Mouse (Mus musculus) embryonic facial prominence, embryonic 12.5 days (tissue): ENCODE data around the gene Mettl24. TPM values are rescaled to one million over a fixed set of nuclear protein-coding genes. Genes with fewer than 3 reads are reported as not detected.
"Not testable (repeated sequence)": the region's sequence is repeated elsewhere in the genome, so short reads cannot be mapped to it uniquely, and the experiment has no call there.

Experiments used
- ATAC-seq: fragments of 200-750 bp; cut with Nextera tagmentation; 2 replicates; pipeline ENCODE4 v1.8.0; 2017; ENCODE audit not compliant: insufficient number of reproducible peaks, insufficient read depth, low FRiP score, low TSS enrichment
- H3K27ac ChIP-seq: fragments of 300-500 bp; sonication (generic); 2 replicates; pipeline ENCODE4 v1.5.1; 2016; ENCODE audit warnings: mild to moderate bottlenecking
- H3K27me3 ChIP-seq: fragments of 300-500 bp; sonication (generic); 2 replicates; pipeline ENCODE4 v1.6.1; 2016; ENCODE audit warnings: mild to moderate bottlenecking, moderate library complexity
- H3K36me3 ChIP-seq: fragments of 300-500 bp; sonication (generic); 2 replicates; pipeline ENCODE4 v1.6.1; 2016; ENCODE audit warnings: mild to moderate bottlenecking
- H3K4me1 ChIP-seq: fragments of 300-500 bp; sonication (generic); 2 replicates; pipeline ENCODE4 v1.6.1; 2016
- H3K4me2 ChIP-seq: fragments of 300-500 bp; sonication (generic); replicated peaks from 2 replicates; pipeline ENCODE4 v1.6.1; 2016; ENCODE audit warnings: mild to moderate bottlenecking, moderate library complexity
- H3K4me3 ChIP-seq: fragments of 300-500 bp; sonication (generic); 2 replicates; pipeline ENCODE4 v1.5.1; 2016; ENCODE audit warnings: mild to moderate bottlenecking
- H3K9ac ChIP-seq: fragments of 300-500 bp; sonication (generic); 2 replicates; pipeline ENCODE4 v1.6.1; 2016; ENCODE audit warnings: mild to moderate bottlenecking, moderate library complexity
- H3K9me3 ChIP-seq: fragments of 300-500 bp; sonication (generic); 2 replicates; pipeline ENCODE4 v1.6.1; 2016; ENCODE audit warnings: mild to moderate bottlenecking, moderate library complexity
- WGBS: fragments of 180-500 bp; shearing (Covaris S2); methylation state at CpG from one replicate; pipeline ENCODE4 v1.1.7; 2016; 5-methylcytosine and 5-hydroxymethylcytosine counted together
- polyA plus RNA-seq: library from polyadenylated mRNA; unstranded; fragments of >200 nt; fragmentation: Nextera tagmentation; extraction: Ambion mirVana; gene quantifications from 2 replicates; pipeline ENCODE4 v1.2.1, GENCODE M21; 2016

Gene Mettl24
- polyA plus RNA-seq, 1 experiment from 2014 or later, result 0.96 TPM

DNA sequence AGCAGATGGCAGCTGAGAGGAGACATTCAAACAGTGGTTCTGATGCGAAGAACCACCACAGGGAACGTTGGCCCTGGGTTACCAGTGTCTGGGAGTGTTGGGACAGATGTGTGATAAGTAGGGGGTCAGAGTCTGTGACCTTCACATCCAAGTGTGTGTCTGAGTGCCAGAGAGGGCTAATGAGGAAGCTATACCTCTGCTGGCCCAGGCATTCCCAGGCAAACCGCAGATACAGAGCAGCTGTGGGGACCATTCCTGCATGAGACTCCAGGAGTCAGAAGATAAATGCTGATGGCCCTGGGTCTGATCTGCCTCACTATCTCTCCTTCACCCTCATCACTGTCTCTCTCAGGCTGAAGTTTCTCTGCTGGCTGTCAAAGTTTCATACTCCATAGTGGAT is 57.6 kb downstream of the Mettl24 start:
- no peak overlapping the region for H3K4me2 ChIP-seq
- 58% methylated on average over 3 of the region's 3 CpGs for WGBS
- H3K36me3 ChIP-seq, result no peaks in the 10 kb centered on the region
- 0 out of 2 replicates have a peak, but pooled peaks cover 3% of the 10 kb centered on the region for H3K4me1 ChIP-seq
- ATAC-seq, result no peak
- H3K27ac ChIP-seq, result no peak overlapping the region
- H3K9ac ChIP-seq, result no peak overlapping the region
- H3K9me3 ChIP-seq, result no peaks in the 10 kb centered on the region
- no peak overlapping the region for H3K4me3 ChIP-seq
- no peaks in the 10 kb centered on the region for H3K27me3 ChIP-seq

- Histone ChIP-seq H3K9ac (no peak overlapping the region), H3K4me1 (no peaks in the 10 kb centered on the region), H3K27me3 (no peaks in the 10 kb centered on the region), H3K4me2 (no peak overlapping the region), H3K4me3 (no peak overlapping the region), H3K36me3 (no peaks in the 10 kb centered on the region), H3K27ac (no peak overlapping the region), H3K9me3 (no peaks in the 10 kb centered on the region)
- 68% methylated on average over 10 of the region's 10 CpGs for WGBS
- no peak for ATAC-seq
These were observed 67.4 kb downstream of the Mettl24 start for GRCm38 (mm10) chr10:40750293-40751047.

DNA sequence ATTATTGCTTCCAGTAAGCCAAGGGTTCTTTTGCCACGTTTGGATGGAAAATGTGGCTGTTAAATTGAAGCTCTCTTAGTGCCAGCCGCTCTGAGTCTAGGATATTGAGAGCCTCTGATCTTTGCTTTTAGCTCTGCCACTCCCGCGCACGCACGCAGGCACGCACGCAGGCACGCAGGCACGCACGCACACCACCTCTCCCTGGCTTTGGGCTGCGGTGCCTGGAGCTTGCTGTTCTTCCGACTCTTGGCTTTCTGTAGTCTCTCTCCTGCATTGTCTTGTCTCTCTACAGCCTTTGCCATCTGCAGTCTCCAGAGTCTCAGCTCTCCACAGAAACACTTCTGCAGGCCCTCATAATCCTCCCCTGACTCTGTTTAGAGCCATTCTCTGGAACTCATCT is 68.1 kb downstream of the Mettl24 start:
- no peak overlapping the region for H3K9ac ChIP-seq
- no peak overlapping the region for H3K27ac ChIP-seq
- H3K27me3 ChIP-seq, result no peaks in the 10 kb centered on the region
- ATAC-seq, result no peak
- no peak overlapping the region for H3K4me3 ChIP-seq
- no peak overlapping the region for H3K4me2 ChIP-seq
- H3K36me3 ChIP-seq, result no peaks in the 10 kb centered on the region
- WGBS, result 78% methylated on average over 13 of the region's 13 CpGs
- no peaks in the 10 kb centered on the region for H3K9me3 ChIP-seq
- H3K4me1 ChIP-seq, result no peaks in the 10 kb centered on the region

- no peak overlapping the region for H3K4me3 ChIP-seq
- no peak overlapping the region for H3K9ac ChIP-seq
- no peak for ATAC-seq
- H3K27me3 ChIP-seq, result no peaks in the 10 kb centered on the region
- H3K27ac ChIP-seq, result no peak overlapping the region
- no peaks in the 10 kb centered on the region for H3K4me1 ChIP-seq
- H3K9me3 ChIP-seq, result no peaks in the 10 kb centered on the region
- 61% methylated on average over 3 of the region's 3 CpGs for WGBS
- no peaks in the 10 kb centered on the region for H3K36me3 ChIP-seq
- H3K4me2 ChIP-seq, result no peak overlapping the region
These were observed 70.0 kb downstream of the Mettl24 start for GRCm38 (mm10) chr10:40753036-40753435.

- Histone ChIP-seq H3K36me3 (no peaks in the 10 kb centered on the region), H3K27ac (no peak overlapping the region), H3K27me3 (no peaks in the 10 kb centered on the region), H3K9ac (no peak overlapping the region), H3K4me3 (no peak overlapping the region), H3K4me2 (no peak overlapping the region), H3K4me1 (no peaks in the 10 kb centered on the region), H3K9me3 (no peaks in the 10 kb centered on the region)
- 72% methylated on average over 11 of the region's 11 CpGs for WGBS
- no peak for ATAC-seq
These were observed 75.3 kb downstream of the Mettl24 start for GRCm38 (mm10) chr10:40758171-40759010.

DNA sequence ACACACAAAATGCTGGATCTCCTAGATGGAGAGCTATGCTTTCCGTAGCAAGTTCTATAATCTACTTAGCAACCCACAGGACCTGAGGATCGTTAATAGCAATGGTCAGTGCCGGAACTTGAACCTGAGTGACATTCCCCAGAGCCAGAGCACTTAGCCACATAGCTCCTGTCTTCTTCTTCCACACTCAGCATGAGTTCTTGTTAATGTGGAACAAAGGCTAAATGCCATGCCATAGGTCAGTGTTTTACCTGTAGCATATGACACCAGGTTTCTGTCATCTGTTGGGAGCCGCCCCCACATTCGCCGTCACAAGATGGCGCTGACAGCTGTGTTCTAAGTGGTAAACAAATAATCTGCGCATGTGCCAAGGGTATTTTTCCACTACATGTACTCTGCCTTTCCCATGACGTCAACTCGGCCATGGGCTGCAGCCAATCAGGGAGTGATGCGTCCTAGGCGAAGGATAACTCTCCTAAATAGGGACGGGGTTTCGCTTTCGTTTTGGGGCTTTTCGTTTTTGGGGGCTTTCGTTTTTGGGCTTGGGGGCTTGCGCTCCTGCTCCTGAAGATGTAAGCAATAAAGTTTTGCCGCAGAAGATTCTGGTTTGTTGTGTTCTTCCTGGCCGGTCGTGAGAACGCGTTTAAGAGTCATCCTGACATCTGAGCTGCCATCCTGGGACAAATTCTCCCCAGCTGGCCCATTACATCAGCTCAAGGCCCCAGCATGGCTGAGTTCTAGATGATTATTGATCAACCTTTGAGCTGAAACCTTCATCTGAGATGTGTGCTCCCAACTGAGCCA is 76.5 kb downstream of the Mettl24 start:
- H3K9me3 ChIP-seq, H3K4me2 ChIP-seq, H3K36me3 ChIP-seq, H3K9ac ChIP-seq, H3K27ac ChIP-seq, H3K4me3 ChIP-seq, ATAC-seq, H3K4me1 ChIP-seq, H3K27me3 ChIP-seq: not testable (repeated sequence)
- WGBS, result 94% methylated on average over 23 of the region's 23 CpGs

GRCm38 (mm10) chr10:40760195-40761009 is 77.3 kb downstream of the Mettl24 start:
- WGBS, result 88% methylated on average over 9 of the region's 9 CpGs

DNA sequence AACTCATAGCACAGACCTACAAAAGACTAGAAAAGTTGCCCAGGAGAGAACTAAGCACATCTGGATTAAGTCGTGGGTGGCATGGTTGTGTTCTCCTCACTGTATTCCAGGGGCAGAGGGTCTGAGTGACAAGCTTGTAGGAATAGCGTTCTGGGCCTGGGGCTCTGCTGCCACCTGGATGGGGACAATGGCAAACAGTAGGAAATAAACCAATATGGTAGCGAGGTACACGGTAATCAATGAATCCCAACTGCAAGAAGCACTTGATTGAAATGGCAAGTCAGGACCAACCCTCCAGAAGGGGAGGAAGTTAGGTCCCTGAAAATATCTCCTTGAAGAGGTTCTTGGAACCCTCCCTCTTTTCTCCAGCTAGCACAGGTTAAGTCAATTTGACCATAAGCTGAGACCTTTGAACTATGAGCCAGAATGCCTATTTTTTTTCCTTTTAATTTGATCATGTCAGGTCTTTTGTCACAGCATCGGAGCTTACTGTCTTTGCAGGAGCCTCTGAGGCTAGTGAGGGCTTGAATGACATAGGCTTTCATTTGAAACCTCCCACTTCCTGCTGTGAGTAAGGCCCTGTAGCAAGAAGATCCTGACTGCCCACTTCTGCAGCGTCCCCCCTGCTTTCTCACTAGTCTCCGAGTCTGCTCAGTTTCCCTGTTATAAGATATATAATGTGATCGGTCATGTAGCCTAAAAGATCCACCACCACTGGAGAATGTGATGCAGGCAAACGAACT is 78.1 kb downstream of the Mettl24 start:
- H3K4me2 ChIP-seq, result no peak overlapping the region
- no peak for ATAC-seq
- 69% methylated on average over 9 of the region's 9 CpGs for WGBS
- no peaks in the 10 kb centered on the region for H3K4me1 ChIP-seq
- H3K9me3 ChIP-seq, result no peaks in the 10 kb centered on the region
- no peak overlapping the region for H3K9ac ChIP-seq
- no peak overlapping the region for H3K27ac ChIP-seq
- no peaks in the 10 kb centered on the region for H3K27me3 ChIP-seq
- no peaks in the 10 kb centered on the region for H3K36me3 ChIP-seq
- no peak overlapping the region for H3K4me3 ChIP-seq

More at GRCm38 (mm10) chr10:40760195-40761009, 77.3 kb downstream of the Mettl24 start:
- Histone ChIP-seq H3K27ac (no peak overlapping the region), H3K9ac (no peak overlapping the region), H3K9me3 (no peaks in the 10 kb centered on the region), H3K4me1 (no peaks in the 10 kb centered on the region), H3K4me3 (no peak overlapping the region), H3K36me3 (no peaks in the 10 kb centered on the region), H3K27me3 (no peaks in the 10 kb centered on the region), H3K4me2 (no peak overlapping the region)
- ATAC-seq, result no peak

DNA sequence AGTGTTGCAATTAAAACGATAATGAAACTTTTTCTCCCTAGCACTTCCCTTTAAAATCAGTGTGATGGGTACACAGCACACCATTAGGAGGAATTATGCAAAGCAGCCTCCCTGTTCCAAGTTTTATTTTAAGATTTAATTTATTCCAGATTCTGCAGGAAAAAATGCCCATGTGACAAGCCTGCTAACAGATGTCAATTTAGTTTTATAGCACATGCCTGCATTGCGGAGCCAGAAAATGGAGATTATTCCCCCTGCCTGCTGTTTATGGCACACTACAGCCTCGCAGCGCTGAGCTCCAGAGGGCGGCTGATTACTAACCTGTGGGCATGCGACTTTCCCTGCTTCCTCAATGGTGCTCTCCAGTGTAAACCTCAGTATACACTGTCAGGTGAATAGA is 79.5 kb downstream of the Mettl24 start:
- ATAC-seq, result no peak
- no peak overlapping the region for H3K4me2 ChIP-seq
- H3K9ac ChIP-seq, result no peak overlapping the region
- H3K4me1 ChIP-seq, result no peaks in the 10 kb centered on the region
- H3K4me3 ChIP-seq, result no peak overlapping the region
- H3K27ac ChIP-seq, result no peak overlapping the region
- no peaks in the 10 kb centered on the region for H3K36me3 ChIP-seq
- WGBS, result 50% methylated on average over 6 of the region's 6 CpGs
- H3K27me3 ChIP-seq, result no peaks in the 10 kb centered on the region
- no peaks in the 10 kb centered on the region for H3K9me3 ChIP-seq

DNA sequence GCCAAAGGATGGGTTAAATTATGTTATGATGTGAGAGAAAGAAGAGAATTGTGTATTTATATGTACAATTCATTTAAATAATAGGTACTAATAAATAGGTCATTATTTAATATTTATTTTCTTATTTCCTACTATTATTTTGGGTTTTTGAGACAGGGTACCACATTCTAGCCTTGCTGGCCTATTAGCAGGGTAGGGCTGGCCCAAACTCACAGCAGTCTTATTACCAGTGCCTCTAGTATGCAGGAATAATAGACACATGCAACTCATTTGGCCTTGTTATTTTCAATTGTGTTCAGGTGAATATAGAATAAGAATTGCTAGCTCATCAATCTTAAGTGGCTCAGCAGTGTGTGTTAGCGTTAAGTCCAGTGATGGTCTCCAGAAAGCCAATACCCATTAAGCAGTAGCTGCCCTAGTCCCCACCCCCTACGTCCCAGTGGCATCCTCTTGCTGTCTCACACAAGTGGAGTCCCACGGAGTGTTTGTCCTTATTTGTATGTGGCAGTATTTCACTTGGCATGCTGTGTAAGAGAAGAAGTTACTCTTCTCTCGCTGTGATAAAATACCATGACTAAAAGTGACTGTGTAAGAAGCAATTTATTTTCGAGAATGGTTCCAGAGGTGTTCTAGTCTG is 80.1 kb downstream of the Mettl24 start:
- H3K27me3 ChIP-seq, result no peaks in the 10 kb centered on the region
- ATAC-seq, result no peak
- H3K9ac ChIP-seq, result no peak overlapping the region
- H3K4me1 ChIP-seq, result no peaks in the 10 kb centered on the region
- no peak overlapping the region for H3K4me2 ChIP-seq
- H3K4me3 ChIP-seq, result no peak overlapping the region
- WGBS, result 74% methylated on average over 5 of the region's 5 CpGs
- no peaks in the 10 kb centered on the region for H3K36me3 ChIP-seq
- no peak overlapping the region for H3K27ac ChIP-seq
- no peaks in the 10 kb centered on the region for H3K9me3 ChIP-seq
